Mouse (Mus musculus) bone marrow, adult 2 months (tissue): ENCODE measurements around the gene Fat1. TPM values are rescaled to one million over a fixed set of nuclear protein-coding genes. Genes with fewer than 3 reads are reported as not detected.

Experiments
- H3K27ac ChIP-seq: fragments of 200-500 bp; 2 replicates; pipeline ENCODE4 v1.5.1; 2012; ENCODE audit warnings: low read depth, mild to moderate bottlenecking, control low read depth, inconsistent platforms, low read length; ENCODE audit not compliant: control insufficient read depth, poor library complexity, insufficient read depth
- H3K4me1 ChIP-seq: fragments of 200-500 bp; 2 replicates; pipeline ENCODE4 v1.6.1; 2011; ENCODE audit warnings: low read length; ENCODE audit not compliant: control insufficient read depth, insufficient read depth
- H3K4me3 ChIP-seq: fragments of 200-500 bp; replicated peaks from 2 replicates; pipeline ENCODE3; 2011; ENCODE audit warnings: mild to moderate bottlenecking, low read depth, low read length, control low read depth; ENCODE audit not compliant: control insufficient read depth
- CTCF ChIP-seq: fragments of 200-500 bp; IDR thresholded peaks from 2 replicates; pipeline ENCODE4 v1.5.1; 2011; ENCODE audit warnings: low read length, control low read depth; ENCODE audit not compliant: control insufficient read depth, insufficient read depth
- POLR2A ChIP-seq: fragments of 200-500 bp; IDR thresholded peaks from 2 replicates; pipeline ENCODE4 v1.6.1; 2011; ENCODE audit warnings: low read depth, mild to moderate bottlenecking, control low read depth, low read length, borderline replicate concordance; ENCODE audit not compliant: control insufficient read depth
- WGBS: fragments of 180-500 bp; shearing (Covaris S2); methylation state at CpG from one replicate; pipeline ENCODE4 v1.1.7; 2018; 5-methylcytosine and 5-hydroxymethylcytosine counted together
- polyA plus RNA-seq: library from polyadenylated mRNA; stranded (reverse); fragments of >200 nt; gene quantifications from 2 replicates; pipeline ENCODE4 v1.2.4, GENCODE M21; 2011; ENCODE audit warnings: low replicate concordance; ENCODE audit not compliant: missing spikeins, insufficient read depth, insufficient read length

Gene Fat1
- polyA plus RNA-seq, 1 experiment, result 5.9 TPM

- H3K4me1 ChIP-seq, result no peaks in the 10 kb centered on the region
- H3K27ac ChIP-seq, result no peak overlapping the region
- H3K4me3 ChIP-seq, result no peak overlapping the region
- no peak for TF ChIP-seq CTCF
- TF ChIP-seq POLR2A, result no peak
- WGBS, result 93% methylated on average over 4 of the region's 4 CpGs
Measured at GRCm38 (mm10) chr8:44945577-44945976, 10.3 kb downstream of the Fat1 start.

- TF ChIP-seq POLR2A (no peak), CTCF (no peak)
- no peaks in the 10 kb centered on the region for H3K4me1 ChIP-seq
- WGBS, result 84% methylated on average over 9 of the region's 9 CpGs
- H3K4me3 ChIP-seq, result no peak overlapping the region
- H3K27ac ChIP-seq, result no peak overlapping the region
Measured at GRCm38 (mm10) chr8:44948597-44948996, 13.3 kb downstream of the Fat1 start.

- Histone ChIP-seq H3K27ac (no peak overlapping the region), H3K4me3 (no peak overlapping the region), H3K4me1 (no peaks in the 10 kb centered on the region)
- TF ChIP-seq CTCF (no peak), POLR2A (no peak)
- 77% methylated on average over 10 of the region's 10 CpGs for WGBS
Measured at GRCm38 (mm10) chr8:44960455-44960854, 25.2 kb downstream of the Fat1 start.

GRCm38 (mm10) chr8:44960906-44961305 lies 25.7 kb downstream of the Fat1 start:
- no peak for TF ChIP-seq CTCF
- WGBS, result 64% methylated on average over 5 of the region's 5 CpGs
- H3K4me3 ChIP-seq, result no peak overlapping the region
- H3K4me1 ChIP-seq, result no peaks in the 10 kb centered on the region
- no peak overlapping the region for H3K27ac ChIP-seq

- TF ChIP-seq POLR2A (no peak), CTCF (no peak)
- no peaks in the 10 kb centered on the region for H3K4me1 ChIP-seq
- no peak overlapping the region for H3K27ac ChIP-seq
- H3K4me3 ChIP-seq, result no peak overlapping the region
- WGBS, result 78% methylated on average over 6 of the region's 6 CpGs
Measured at GRCm38 (mm10) chr8:44961492-44961891, 26.2 kb downstream of the Fat1 start.

- Histone ChIP-seq H3K4me3 (no peak overlapping the region), H3K4me1 (no peaks in the 10 kb centered on the region), H3K27ac (no peak overlapping the region)
- 82% methylated on average over 12 of the region's 12 CpGs for WGBS
- TF ChIP-seq POLR2A, result no peak
- no peak for TF ChIP-seq CTCF
Measured at GRCm38 (mm10) chr8:44962572-44963231, 27.5 kb downstream of the Fat1 start.

GRCm38 (mm10) chr8:44967521-44968039 lies 32.3 kb downstream of the Fat1 start:
- Histone ChIP-seq H3K27ac (no peak overlapping the region), H3K4me3 (no peak overlapping the region), H3K4me1 (no peaks in the 10 kb centered on the region)
- WGBS, result 81% methylated on average over 8 of the region's 8 CpGs
- TF ChIP-seq CTCF, result no peak
- no peak for TF ChIP-seq POLR2A

GRCm38 (mm10) chr8:44970093-44970492 lies 34.8 kb downstream of the Fat1 start:
- H3K4me1 ChIP-seq, result no peaks in the 10 kb centered on the region
- H3K27ac ChIP-seq, result no peak overlapping the region
- no peak overlapping the region for H3K4me3 ChIP-seq
- WGBS, result 42% methylated on average over 12 of the region's 12 CpGs
- TF ChIP-seq CTCF (no peak), POLR2A (no peak)

GRCm38 (mm10) chr8:44971346-44971745 lies 36.1 kb downstream of the Fat1 start:
- Histone ChIP-seq H3K4me3 (no peak overlapping the region), H3K27ac (no peak overlapping the region), H3K4me1 (no peaks in the 10 kb centered on the region)
- WGBS, result 32% methylated on average over 6 of the region's 6 CpGs
- TF ChIP-seq CTCF, result no peak
- no peak for TF ChIP-seq POLR2A
